Mouse (Mus musculus): ENCODE measurements around the gene Retnlb. TPM values are rescaled to one million over a fixed set of nuclear protein-coding genes. Genes with fewer than 3 reads are reported as not detected.
"Not testable (repeated sequence)": the region's sequence is repeated elsewhere in the genome, so short reads cannot be mapped to it uniquely, and the experiment has no call there.

The Retnlb gene
- polyA plus RNA-seq (2012; rRNA removed), result not detected in 2 replicates

- no peak for DNase-seq (ENCODE audit: low spot score)
Observed at GRCm38 (mm10) chr16:48816695-48817094, at the start of gene Retnlb. Gene Retnlb (plus strand): TSS chr16:48816856.

GRCm38 (mm10) chr16:48769183-48769582 lies 47.5 kb upstream of the Retnlb start:
- no peak for DNase-seq (ENCODE audit: low spot score)

GRCm38 (mm10) chr16:48771971-48772445 lies 44.6 kb upstream of the Retnlb start, which contains the start of gene Trat1:
Gene Trat1 (minus strand): TSS chr16:48772021.
- DNase-seq (ENCODE audit: low spot score), result no peak

GRCm38 (mm10) chr16:48777254-48777653 lies 39.4 kb upstream of the Retnlb start:
- DNase-seq (ENCODE audit: low spot score), result no peak

- no peak for DNase-seq (ENCODE audit: low spot score)
Observed at GRCm38 (mm10) chr16:48786258-48786657, 30.4 kb upstream of the Retnlb start.

DNA sequence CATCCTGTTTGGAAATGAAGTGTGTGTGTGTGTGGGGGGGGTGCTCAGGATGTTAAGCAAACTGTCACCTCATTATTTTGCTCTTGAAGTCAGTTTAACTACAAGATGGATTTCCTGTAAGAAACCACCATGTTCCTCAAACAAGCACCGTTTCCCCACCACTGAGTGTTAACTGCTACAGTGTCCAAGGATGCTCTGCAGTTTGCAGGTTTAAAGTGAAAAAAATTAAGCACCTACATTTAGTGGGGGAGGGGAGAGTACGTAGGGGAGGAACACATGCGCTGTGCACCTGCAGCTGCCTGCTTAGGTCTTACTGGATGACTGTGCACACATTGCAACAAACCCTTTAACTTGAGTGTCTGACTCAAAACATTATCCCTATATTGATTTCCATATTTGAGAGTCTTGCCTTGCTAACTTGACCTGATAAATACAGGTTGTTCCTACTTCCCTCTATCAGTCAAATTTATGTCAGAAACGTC lies 27.9 kb upstream of the Retnlb start:
- no peak for DNase-seq (ENCODE audit: low spot score)

- DNase-seq (ENCODE audit: low spot score), result no peak
Observed at GRCm38 (mm10) chr16:48798285-48798684, 18.4 kb upstream of the Retnlb start.

DNA sequence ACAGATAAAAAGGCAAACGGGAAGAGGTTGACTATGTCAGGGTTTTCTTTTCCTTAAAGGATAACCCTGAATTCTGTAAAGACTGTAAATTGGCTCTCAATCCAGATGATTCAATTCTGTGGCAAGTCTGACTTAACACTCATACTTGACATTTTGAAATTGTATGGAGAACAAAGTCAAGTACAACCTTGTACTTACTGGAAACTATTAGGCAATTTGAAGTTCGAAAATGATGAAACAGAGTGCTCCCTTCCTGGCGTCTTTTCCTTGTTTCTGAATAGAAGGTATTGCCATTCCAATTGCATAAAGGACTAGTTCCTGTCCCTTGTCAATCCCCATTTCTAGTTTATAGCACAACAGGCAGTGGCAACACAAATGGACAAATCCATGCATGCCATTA lies 17.2 kb upstream of the Retnlb start:
- no peak for DNase-seq (ENCODE audit: low spot score)

- no peak for DNase-seq (ENCODE audit: low spot score)
Observed at GRCm38 (mm10) chr16:48800906-48801305, 15.8 kb upstream of the Retnlb start.

DNA sequence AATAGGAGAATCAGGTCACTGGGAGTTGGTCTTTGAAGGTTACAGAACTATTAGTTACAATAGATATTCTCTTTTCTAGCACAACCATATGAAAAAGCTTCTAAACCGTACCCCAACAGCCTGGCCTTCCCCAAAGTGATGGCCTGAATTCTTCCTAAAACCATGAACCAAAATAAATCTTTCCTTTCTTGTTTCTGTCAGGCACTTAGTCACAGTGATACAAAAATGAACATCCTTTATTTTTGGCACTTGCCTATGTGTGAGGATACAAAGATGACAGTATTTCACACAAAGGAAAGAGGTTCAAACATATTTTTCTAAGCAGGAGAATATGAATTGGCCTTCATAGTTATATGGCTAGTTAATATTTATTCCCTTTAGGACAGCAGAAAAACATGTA lies 11.2 kb upstream of the Retnlb start:
- DNase-seq (ENCODE audit: low spot score), result no peak

DNA sequence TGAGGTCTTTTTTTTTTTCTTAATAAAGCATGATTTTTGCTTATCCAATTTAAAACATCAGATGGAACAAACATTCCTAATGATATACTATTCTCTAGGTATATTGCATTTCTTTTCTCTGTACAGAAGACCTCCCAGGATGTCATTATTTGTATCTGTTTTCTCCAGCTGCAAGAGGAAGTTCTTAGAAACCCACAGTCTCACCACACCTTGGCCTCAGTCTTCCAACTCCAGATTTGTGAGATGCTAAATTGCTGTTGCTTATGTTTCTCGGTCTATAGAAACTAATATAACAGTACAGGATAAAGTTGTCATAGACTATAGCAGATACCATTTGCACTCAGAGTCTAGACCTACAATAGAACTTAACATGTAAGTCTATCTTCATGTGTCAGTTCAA lies 10.1 kb upstream of the Retnlb start:
- DNase-seq (ENCODE audit: low spot score), result no peak

DNA sequence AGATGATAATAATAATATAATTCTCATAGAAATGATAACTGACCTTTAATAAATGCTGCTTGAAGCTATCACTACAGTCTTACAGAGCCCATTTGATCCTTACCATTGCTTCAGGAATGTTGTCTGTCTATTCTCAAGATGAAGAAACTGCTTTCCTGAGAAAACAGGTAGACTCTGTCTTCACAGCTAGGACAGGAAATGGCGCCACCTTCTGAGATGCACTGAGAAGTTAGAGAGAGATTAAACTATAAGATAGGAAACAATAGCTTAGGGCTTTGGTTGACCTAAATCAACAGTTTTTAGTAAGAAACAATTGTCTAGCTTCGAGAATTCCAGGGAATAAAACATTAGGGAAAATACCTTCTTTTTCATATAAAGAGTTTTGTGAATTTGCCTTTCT lies 7.3 kb upstream of the Retnlb start:
- DNase-seq (ENCODE audit: low spot score), result no peak

GRCm38 (mm10) chr16:48811881-48812436 lies 4.7 kb upstream of the Retnlb start:
- no peak for DNase-seq (ENCODE audit: low spot score)

GRCm38 (mm10) chr16:48818524-48818923 lies 1.9 kb downstream of the Retnlb start:
- no peak for DNase-seq (ENCODE audit: low spot score)

DNA sequence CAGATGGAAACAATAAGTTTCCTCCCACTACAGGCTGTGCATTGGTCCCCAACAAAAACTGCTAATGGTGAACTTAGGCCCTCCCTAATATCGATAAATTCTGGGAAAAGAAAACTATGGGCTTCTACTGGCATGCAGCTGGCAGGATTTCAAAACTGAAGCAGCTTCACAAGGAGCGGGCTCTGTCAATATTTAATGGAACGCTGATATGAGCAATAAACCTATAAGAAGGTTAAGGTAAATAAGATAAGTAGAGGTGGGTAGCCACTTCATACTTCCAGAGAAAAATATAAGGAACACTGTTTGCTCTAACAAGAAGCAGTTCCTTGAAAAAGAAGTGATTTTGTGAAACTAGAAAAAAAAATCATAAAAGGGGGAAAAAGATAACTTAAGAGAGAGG lies 9.8 kb downstream of the Retnlb start:
- DNase-seq (ENCODE audit: low spot score), result no peak

- no peak for DNase-seq (ENCODE audit: low spot score)
Observed at GRCm38 (mm10) chr16:48827625-48828024, 11.0 kb downstream of the Retnlb start.

- DNase-seq (ENCODE audit: low spot score), result no peak
Observed at GRCm38 (mm10) chr16:48829060-48829459, 12.4 kb downstream of the Retnlb start.

DNA sequence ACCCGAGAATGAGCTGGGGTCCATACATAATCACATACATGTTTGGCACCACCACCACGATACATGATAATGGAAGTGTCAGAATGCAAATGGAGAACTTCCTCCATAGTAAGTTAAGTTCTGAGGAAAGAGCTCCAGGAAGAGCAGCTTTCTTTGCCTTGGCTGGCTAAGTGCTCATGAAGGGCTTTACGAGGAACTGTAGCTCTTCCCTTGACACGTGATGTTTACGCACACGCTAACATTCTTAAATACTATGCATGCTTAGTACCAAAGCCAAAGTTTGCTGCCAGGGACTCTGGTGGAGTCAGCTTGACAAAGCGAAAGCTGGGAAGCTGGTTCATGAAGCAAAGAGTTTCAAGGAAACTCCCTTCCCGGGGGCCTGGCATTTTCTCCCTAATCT lies 15.4 kb downstream of the Retnlb start:
- no peak for DNase-seq (ENCODE audit: low spot score)

DNA sequence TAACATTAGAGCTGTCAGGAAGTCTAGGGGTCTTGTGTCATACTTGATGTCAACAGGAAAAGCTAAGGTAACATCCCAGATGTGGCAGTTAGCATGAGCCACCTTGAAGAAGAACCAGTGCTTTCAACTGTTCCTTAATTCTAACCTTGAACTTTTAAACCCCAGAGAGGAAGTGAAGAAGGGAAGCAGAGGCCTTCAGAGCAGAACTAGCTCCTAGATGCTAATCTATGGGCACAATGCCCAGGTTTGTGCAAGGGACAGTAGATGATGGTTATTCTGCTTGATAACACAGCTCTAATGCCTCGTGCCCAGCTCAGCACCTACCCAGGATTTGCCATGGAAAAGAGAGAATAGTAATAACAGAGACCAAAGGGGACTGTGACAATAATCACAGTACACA lies 17.0 kb downstream of the Retnlb start:
- not testable (repeated sequence) for DNase-seq (ENCODE audit: low spot score)

GRCm38 (mm10) chr16:48842266-48842665 lies 25.6 kb downstream of the Retnlb start, which contains the start of gene Retnla:
Gene Retnla (plus strand): TSS chr16:48842551.
- DNase-seq (ENCODE audit: low spot score), result no peak

- DNase-seq (ENCODE audit: low spot score), result no peak
Observed at GRCm38 (mm10) chr16:48843671-48844386, 27.2 kb downstream of the Retnlb start.

DNA sequence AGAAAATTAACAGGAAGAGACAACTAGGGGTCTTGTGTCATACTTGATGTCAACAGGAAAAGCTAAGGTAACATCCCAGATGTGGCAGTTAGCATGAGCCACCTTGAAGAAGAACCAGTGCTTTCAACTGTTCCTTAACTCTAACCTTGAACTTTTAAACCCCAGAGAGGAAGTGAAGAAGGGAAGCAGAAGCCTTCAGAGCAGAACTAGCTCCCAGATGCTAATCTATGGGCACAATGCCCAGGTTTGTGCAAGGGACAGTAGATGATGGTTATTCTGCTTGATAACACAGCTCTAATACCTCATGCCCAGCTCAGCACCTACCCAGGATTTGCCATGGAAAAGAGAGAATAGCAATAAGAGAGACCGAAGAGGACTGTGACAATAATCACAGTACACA lies 48.3 kb downstream of the Retnlb start:
- DNase-seq (ENCODE audit: low spot score), result not testable (repeated sequence)

- DNase-seq (ENCODE audit: low spot score), result no peak
Observed at GRCm38 (mm10) chr16:48867690-48868089, 51.0 kb downstream of the Retnlb start.
